Mouse (Mus musculus) MEL (cell line): ENCODE measurements around the gene Abcb9.

Source experiments
- CHD1 ChIP-seq: IDR thresholded peaks from 2 replicates; pipeline ENCODE4 v1.6.1; 2012; ENCODE audit warnings: low read depth, mild to moderate bottlenecking, inconsistent platforms, low read length, improper control_type of control experiment
- CHD2 ChIP-seq: IDR thresholded peaks from 2 replicates; pipeline ENCODE4 v1.6.1; 2011; ENCODE audit warnings: low read length, improper control_type of control experiment
- CTCF ChIP-seq, 3 experiments: IDR thresholded peaks in 2 of 3; conservative IDR thresholded peaks in 1 of 3; 2 replicates each; pipeline ENCODE4 v1.5.1; 2011 to 2012; ENCODE audit warnings: low read length in 3 of 3, low read depth in 2 of 3, mild to moderate bottlenecking in 2 of 3, improper control_type of control experiment in 1 of 3, inconsistent platforms in 1 of 3, mixed read lengths in 1 of 3, moderate library complexity in 1 of 3; ENCODE audit not compliant: control insufficient read depth in 1 of 3, insufficient read depth in 1 of 3, poor library complexity in 1 of 3, severe bottlenecking in 1 of 3
- E2F4 ChIP-seq: IDR thresholded peaks from 2 replicates; pipeline ENCODE4 v1.6.1; 2011; ENCODE audit warnings: low read depth, low read length, improper control_type of control experiment, borderline replicate concordance
- GATA1 ChIP-seq: IDR thresholded peaks from 2 replicates; pipeline ENCODE4 v1.6.1; 2011; ENCODE audit warnings: low read depth, low read length, improper control_type of control experiment
- HCFC1 ChIP-seq: IDR thresholded peaks from 2 replicates; pipeline ENCODE4 v1.6.1; 2012; ENCODE audit warnings: low read depth, mild to moderate bottlenecking, inconsistent platforms, low read length, improper control_type of control experiment, moderate library complexity
- JUND ChIP-seq: IDR thresholded peaks from 2 replicates; pipeline ENCODE4 v1.6.1; 2011; ENCODE audit warnings: low read depth, mild to moderate bottlenecking, improper control_type of control experiment, low read length
- POLR2A ChIP-seq, 2 experiments: IDR thresholded peaks; 2 replicates each; pipeline ENCODE4 v1.6.1; 2011 to 2012; ENCODE audit warnings: low read length in 2 of 2, mild to moderate bottlenecking in 2 of 2, control low read depth in 1 of 2, improper control_type of control experiment in 1 of 2, low read depth in 1 of 2, moderate library complexity in 1 of 2; ENCODE audit not compliant: control insufficient read depth in 1 of 2, insufficient read depth in 1 of 2, poor library complexity in 1 of 2
- UBTF ChIP-seq: IDR thresholded peaks from 2 replicates; pipeline ENCODE4 v1.6.1; 2012; ENCODE audit warnings: low read depth, mild to moderate bottlenecking, inconsistent platforms, low read length, improper control_type of control experiment, moderate library complexity, borderline replicate concordance; ENCODE audit not compliant: insufficient read depth
- USF2 ChIP-seq, 2 experiments: IDR thresholded peaks; 2 replicates each; pipeline ENCODE4 v1.6.1; 2011 to 2012; ENCODE audit warnings: improper control_type of control experiment in 2 of 2, low read length in 2 of 2, borderline replicate concordance in 1 of 2, inconsistent platforms in 1 of 2, low read depth in 1 of 2, mild to moderate bottlenecking in 1 of 2; ENCODE audit not compliant: insufficient read depth in 1 of 2
- ZKSCAN1 ChIP-seq: IDR thresholded peaks from 2 replicates; pipeline ENCODE4 v1.6.1; 2012; ENCODE audit warnings: low read depth, mild to moderate bottlenecking, inconsistent platforms, low read length, improper control_type of control experiment, moderate library complexity
- ZNF384 ChIP-seq: IDR thresholded peaks from 2 replicates; pipeline ENCODE4 v1.6.1; 2012; ENCODE audit warnings: low read depth, mild to moderate bottlenecking, inconsistent platforms, low read length, improper control_type of control experiment

GRCm38 (mm10) chr5:124039602-124040001, 56.0 kb downstream of the Abcb9 start:
- TF ChIP-seq HCFC1 (no peak), USF2 (IDR thresholded peaks at IDR 0.05; ENCODE audit: borderline replicate concordance in 1 of 2, insufficient read depth in 1 of 2, low read depth in 1 of 2, low read length in 2 of 2) (no peak), POLR2A (IDR thresholded peaks at IDR 0.05; ENCODE audit: control insufficient read depth in 1 of 2, insufficient read depth in 1 of 2, low read depth in 1 of 2, low read length in 2 of 2, poor library complexity in 1 of 2) (no peak), ZNF384 (no peak), UBTF (no peak), CHD2 (no peak), CTCF (IDR thresholded peaks at IDR 0.05 in 2 of 3, conservative IDR thresholded peaks at IDR 0.05 in 1 of 3; ENCODE audit: control insufficient read depth in 1 of 3, insufficient read depth in 1 of 3, low read depth in 2 of 3, low read length in 3 of 3, poor library complexity in 1 of 3, severe bottlenecking in 1 of 3) (no peak), E2F4 (no peak), ZKSCAN1 (no peak), JUND (no peak), CHD1 (no peak), GATA1 (no peak)
